Mouse (Mus musculus) intestine, postnatal 0 days (tissue): ENCODE data around the gene Tgfbr3. TPM values are rescaled to one million over a fixed set of nuclear protein-coding genes. Genes with fewer than 3 reads are reported as not detected.

Experiments
- ATAC-seq: fragments of 200-750 bp; cut with Nextera tagmentation; 2 replicates; pipeline ENCODE4 v1.8.0; 2017; ENCODE audit warnings: mild to moderate bottlenecking, moderate TSS enrichment, moderate library complexity
- H3K27ac ChIP-seq: fragments of 300-500 bp; sonication (generic); 2 replicates; pipeline ENCODE4 v1.5.1; 2014; ENCODE audit warnings: mild to moderate bottlenecking, low read depth, low read length, moderate library complexity
- H3K27me3 ChIP-seq: fragments of 300-500 bp; sonication (generic); replicated peaks from 2 replicates; pipeline ENCODE4 v1.6.1; 2014; ENCODE audit warnings: low read length, mixed read lengths; ENCODE audit not compliant: control insufficient read depth, insufficient read depth
- H3K36me3 ChIP-seq: fragments of 300-500 bp; sonication (generic); 2 replicates; pipeline ENCODE4 v1.6.1; 2014; ENCODE audit warnings: mild to moderate bottlenecking, moderate library complexity; ENCODE audit not compliant: control insufficient read depth, insufficient read depth
- H3K4me1 ChIP-seq: fragments of 300-500 bp; sonication (generic); replicated peaks from 2 replicates; pipeline ENCODE4 v1.6.1; 2014; ENCODE audit warnings: antibody characterized with exemption, low read length, mixed read lengths; ENCODE audit not compliant: control insufficient read depth, insufficient read depth
- H3K4me2 ChIP-seq: fragments of 300-500 bp; sonication (generic); replicated peaks from 2 replicates; pipeline ENCODE4 v1.6.1; 2014; ENCODE audit warnings: low read depth, mild to moderate bottlenecking, moderate library complexity
- H3K4me3 ChIP-seq: fragments of 300-500 bp; sonication (generic); 2 replicates; pipeline ENCODE4 v1.5.1; 2014; ENCODE audit warnings: low read depth, low read length
- H3K9ac ChIP-seq: fragments of 300-500 bp; sonication (generic); 2 replicates; pipeline ENCODE4 v1.6.1; 2014; ENCODE audit warnings: mild to moderate bottlenecking, low read depth, low read length
- H3K9me3 ChIP-seq: fragments of 300-500 bp; sonication (generic); 2 replicates; pipeline ENCODE4 v1.6.1; 2016; ENCODE audit warnings: mixed run types; ENCODE audit not compliant: control insufficient read depth
- CTCF ChIP-seq: sonication (generic); IDR thresholded peaks from 2 replicates; pipeline ENCODE4 v1.5.1; 2016; ENCODE audit warnings: low read depth, mild to moderate bottlenecking, control low read depth, antibody characterized with exemption, moderate library complexity
- whole genome bisulfite sequencing: fragments of 180-500 bp; shearing (Covaris S2); extraction: QIAGEN DNeasy Blood & Tissue Kit; methylation state at CpG from one replicate; pipeline ENCODE4 v1.1.7; 2014; 5-methylcytosine and 5-hydroxymethylcytosine counted together
- polyA plus RNA-seq: library from polyadenylated mRNA; unstranded; fragments of >200 nt; fragmentation: Nextera tagmentation; extraction: Ambion mirVana; gene quantifications from 2 replicates; pipeline ENCODE4 v1.2.1, GENCODE M21; 2015

Gene Tgfbr3
- polyA plus RNA-seq, 1 experiment from 2014 or later, result 7.5 TPM

DNA sequence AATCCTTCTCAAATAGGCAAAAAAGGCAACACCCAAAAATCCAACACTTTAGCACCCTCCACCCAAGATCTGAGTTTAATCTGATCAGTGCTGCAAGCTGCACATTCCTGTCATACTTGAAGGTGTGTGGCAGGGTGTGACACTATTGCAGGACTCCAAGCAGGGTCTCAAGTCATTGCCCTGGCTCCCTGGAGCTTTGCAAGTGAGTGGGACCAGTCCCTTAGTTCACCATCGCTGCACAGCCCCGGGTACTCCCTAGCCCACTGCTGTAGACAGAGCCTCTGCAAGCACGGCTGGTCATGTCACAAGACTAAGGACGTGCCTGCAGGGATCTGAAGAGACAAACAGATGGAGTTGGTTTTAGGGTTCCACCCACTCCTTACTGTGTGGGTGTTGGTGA lies 230.8 kb downstream of the Tgfbr3 start:
- WGBS, result 64% methylated on average over 4 of the region's 4 CpGs
- H3K4me3 ChIP-seq, result no peak overlapping the region
- TF ChIP-seq CTCF, result no peak
- no peaks in the 10 kb centered on the region for H3K4me1 ChIP-seq
- no peak overlapping the region for H3K9ac ChIP-seq
- H3K36me3 ChIP-seq, result no peaks in the 10 kb centered on the region
- H3K27ac ChIP-seq, result no peak overlapping the region
- H3K4me2 ChIP-seq, result no peak overlapping the region
- H3K9me3 ChIP-seq, result no peaks in the 10 kb centered on the region
- ATAC-seq, result no peak
- H3K27me3 ChIP-seq, result no peaks in the 10 kb centered on the region

Other genes with a start within 250 kb of the Tgfbr3 start
- gene Brdt, start 41.5 kb upstream of the Tgfbr3 start, polyA plus RNA-seq, result 0.78 and 1.2 TPM in 2 replicates
- 0.58 and 0.70 TPM in 2 replicates for gene Ephx4, start 113.1 kb upstream of the Tgfbr3 start, polyA plus RNA-seq
- not detected in 2 replicates for gene Lpcat2b, start 141.9 kb upstream of the Tgfbr3 start, polyA plus RNA-seq
- gene Btbd8, start 148.4 kb upstream of the Tgfbr3 start, polyA plus RNA-seq, result 1.3 and 1.5 TPM in 2 replicates
- gene Gm42669, start 218.0 kb upstream of the Tgfbr3 start, polyA plus RNA-seq, result 0.08 and 0.18 TPM in 2 replicates
- 0.04 TPM in 2 replicates for gene 1700028K03Rik, start 245.1 kb upstream of the Tgfbr3 start, polyA plus RNA-seq